Mouse (Mus musculus) cerebellum, postnatal 25 days (tissue): ENCODE data around the gene Fam120a.

Experiments used
- DNase-seq, 2 experiments: peaks; one replicate each; pipeline ENCODE4 v3.0.0; 2021; ENCODE audit warnings: mixed read lengths in 2 of 2

Fam120a gene

GRCm38 (mm10) chr13:48967956-48968749 lies at the start of gene Fam120a:
Gene Fam120a (minus strand): TSS chr13:48968017.
- peak; percentile 92 for DNase-seq

GRCm38 (mm10) chr13:49017375-49017774 lies 49.6 kb upstream of the Fam120a start:
- DNase-seq, result no peak

GRCm38 (mm10) chr13:49016311-49016761 lies 48.5 kb upstream of the Fam120a start:
- DNase-seq, result peak; percentile 94 to 95

- peak; percentile 34 to 42 for DNase-seq
Observed at GRCm38 (mm10) chr13:49015366-49016306, 47.8 kb upstream of the Fam120a start.

- no peak for DNase-seq
Observed at GRCm38 (mm10) chr13:49013206-49013794, 45.5 kb upstream of the Fam120a start.

GRCm38 (mm10) chr13:49001691-49002090 lies 33.9 kb upstream of the Fam120a start:
- peak; percentile 88 to 94 for DNase-seq

GRCm38 (mm10) chr13:48998591-48998990 lies 30.8 kb upstream of the Fam120a start:
- peak; percentile 65 to 77 for DNase-seq

- DNase-seq, result no peak
Observed at GRCm38 (mm10) chr13:48996731-48997130, 28.9 kb upstream of the Fam120a start.

- DNase-seq, result no peak
Observed at GRCm38 (mm10) chr13:48994903-48995302, 27.1 kb upstream of the Fam120a start.

- DNase-seq, result no peak
Observed at GRCm38 (mm10) chr13:48992914-48993313, 25.1 kb upstream of the Fam120a start.

- DNase-seq, result no peak
Observed at GRCm38 (mm10) chr13:48990138-48990537, 22.3 kb upstream of the Fam120a start.

GRCm38 (mm10) chr13:48982482-48983098 lies 14.8 kb upstream of the Fam120a start:
- no peak for DNase-seq

GRCm38 (mm10) chr13:48979069-48979468 lies 11.3 kb upstream of the Fam120a start:
- no peak for DNase-seq

- no peak for DNase-seq
Observed at GRCm38 (mm10) chr13:48977858-48978257, 10.0 kb upstream of the Fam120a start.

GRCm38 (mm10) chr13:48974699-48975098 lies 6.9 kb upstream of the Fam120a start:
- DNase-seq, result no peak

GRCm38 (mm10) chr13:48974266-48974665 lies 6.4 kb upstream of the Fam120a start:
- DNase-seq, result no peak

GRCm38 (mm10) chr13:48973231-48973630 lies 5.4 kb upstream of the Fam120a start:
- DNase-seq, result no peak

GRCm38 (mm10) chr13:48971033-48971432 lies 3.2 kb upstream of the Fam120a start:
- DNase-seq, result no peak

- DNase-seq, result peak in 1 of 2 experiments; percentile 22
Observed at GRCm38 (mm10) chr13:48970566-48970965, 2.7 kb upstream of the Fam120a start.

GRCm38 (mm10) chr13:48968750-48969088 lies 902 bp upstream of the Fam120a start:
- no peak for DNase-seq

- peak; percentile 69 to 75 for DNase-seq
Observed at GRCm38 (mm10) chr13:48966851-48967821, 681 bp downstream of the Fam120a start.
